Mouse (Mus musculus) left cerebral cortex, adult 8-10 months (tissue): Measurements from ENCODE around the gene Sptlc2. TPM values are rescaled to one million over a fixed set of nuclear protein-coding genes. Genes with fewer than 3 reads are reported as not detected.
A peak's percentile ranks its signal among the peaks of the same experiment; 100 is the strongest.

Experiments
- DNase-seq, 2 experiments: peaks; one replicate each; pipeline ENCODE4 v3.0.0; 2022; ENCODE audit warnings: low spot score in 2 of 2
- total RNA-seq, 4 experiments: library from RNA; stranded (reverse); gene quantifications; 2 replicates each; pipeline ENCODE4 v1.2.4; 2022

Gene Sptlc2
- 10 to 100 TPM; 27.6 to 37.0 (median 32.7) TPM for total RNA-seq

- peak; percentile 98 to 99 for DNase-seq
Observed at GRCm38 (mm10) chr12:87388122-87388774, at the start of gene Sptlc2. TSS of gene Sptlc2 (minus strand) at chr12:87388355.

GRCm38 (mm10) chr12:87428885-87429284 lies 40.7 kb upstream of the Sptlc2 start:
- DNase-seq: peak in 1 of 2 experiments; percentile 20

- no peak for DNase-seq
Observed at GRCm38 (mm10) chr12:87428295-87428694, 40.1 kb upstream of the Sptlc2 start.

GRCm38 (mm10) chr12:87426354-87427031 lies 38.3 kb upstream of the Sptlc2 start:
- no peak for DNase-seq

GRCm38 (mm10) chr12:87424516-87424915 lies 36.4 kb upstream of the Sptlc2 start:
- DNase-seq: no peak

- no peak for DNase-seq
Observed at GRCm38 (mm10) chr12:87423700-87424099, 35.5 kb upstream of the Sptlc2 start.

GRCm38 (mm10) chr12:87421708-87422507 lies 33.8 kb upstream of the Sptlc2 start:
- DNase-seq: no peak

GRCm38 (mm10) chr12:87419974-87420485 lies 31.9 kb upstream of the Sptlc2 start:
- no peak for DNase-seq

- DNase-seq: no peak
Observed at GRCm38 (mm10) chr12:87418921-87419320, 30.8 kb upstream of the Sptlc2 start.

- DNase-seq: no peak
Observed at GRCm38 (mm10) chr12:87416690-87417089, 28.5 kb upstream of the Sptlc2 start.

- no peak for DNase-seq
Observed at GRCm38 (mm10) chr12:87415358-87415757, 27.2 kb upstream of the Sptlc2 start.

GRCm38 (mm10) chr12:87413179-87413790 lies 25.1 kb upstream of the Sptlc2 start:
- DNase-seq: peak; percentile 24 to 40

GRCm38 (mm10) chr12:87410999-87411398 lies 22.8 kb upstream of the Sptlc2 start:
- DNase-seq: no peak

GRCm38 (mm10) chr12:87409123-87409522 lies 21.0 kb upstream of the Sptlc2 start:
- DNase-seq: no peak

GRCm38 (mm10) chr12:87407869-87408605 lies 19.9 kb upstream of the Sptlc2 start:
- DNase-seq: no peak

- DNase-seq: no peak
Observed at GRCm38 (mm10) chr12:87405721-87406120, 17.6 kb upstream of the Sptlc2 start.

- no peak for DNase-seq
Observed at GRCm38 (mm10) chr12:87405165-87405564, 17.0 kb upstream of the Sptlc2 start.

- no peak for DNase-seq
Observed at GRCm38 (mm10) chr12:87401883-87402282, 13.7 kb upstream of the Sptlc2 start.

- no peak for DNase-seq
Observed at GRCm38 (mm10) chr12:87399119-87399819, 11.1 kb upstream of the Sptlc2 start.

GRCm38 (mm10) chr12:87397811-87398417 lies 9.8 kb upstream of the Sptlc2 start:
- no peak for DNase-seq
